Mouse (Mus musculus): Measurements from ENCODE around the gene Rnf24.

GRCm38 (mm10) chr2:131400846-131401245 is 48.2 kb upstream of the Rnf24 start:
- TF ChIP-seq CTCF (IDR thresholded peaks at IDR 0.05; ENCODE audit: insufficient read depth, low read length), result no peak
- no peak for TF ChIP-seq POLR2A (IDR thresholded peaks at IDR 0.05; ENCODE audit: borderline replicate concordance, extremely low read depth, low read depth, low read length)
